Mouse (Mus musculus) liver, embryonic 14.5 days (tissue): ENCODE results near the gene Gpc1. TPM values are rescaled to one million over a fixed set of nuclear protein-coding genes. Genes with fewer than 3 reads are reported as not detected.

Experiments used
- ATAC-seq: fragments of 200-750 bp; cut with Nextera tagmentation; 2 replicates; pipeline ENCODE4 v1.8.0; 2017; ENCODE audit warnings: moderate number of reproducible peaks, mild to moderate bottlenecking, moderate library complexity; ENCODE audit not compliant: insufficient read depth
- DNase-seq, 3 experiments: peaks; one replicate each; pipeline ENCODE4 v3.0.0-alpha.2; 2012 to 2013; ENCODE audit warnings: low read depth in 3 of 3, low spot score in 3 of 3
- H3K27ac ChIP-seq: fragments of 300-500 bp; sonication (generic); 2 replicates; pipeline ENCODE4 v1.5.1; 2014; ENCODE audit warnings: moderate library complexity, mild to moderate bottlenecking, control low read depth, inconsistent platforms
- H3K27me3 ChIP-seq: fragments of 300-500 bp; sonication (generic); 2 replicates; pipeline ENCODE4 v1.6.1; 2014; ENCODE audit warnings: mild to moderate bottlenecking, low read length, moderate library complexity; ENCODE audit not compliant: control insufficient read depth, insufficient read depth
- H3K36me3 ChIP-seq: fragments of 300-500 bp; sonication (generic); replicated peaks from 2 replicates; pipeline ENCODE4 v1.6.1; 2014; ENCODE audit warnings: low read depth; ENCODE audit not compliant: control insufficient read depth, insufficient read depth
- H3K4me1 ChIP-seq, 2 experiments: fragments of 200-500 bp in 1 of 2; fragments of 300-500 bp in 1 of 2; sonication (generic) in 1 of 2; replicated peaks; 2 replicates each; pipeline ENCODE4 v1.6.1; 2012 to 2014; ENCODE audit warnings: antibody characterized with exemption in 1 of 2, inconsistent platforms in 1 of 2, low read length in 1 of 2; ENCODE audit not compliant: control insufficient read depth in 2 of 2, insufficient read depth in 2 of 2
- H3K4me2 ChIP-seq: fragments of 300-500 bp; sonication (generic); 2 replicates; pipeline ENCODE4 v1.6.1; 2014; ENCODE audit warnings: low read depth, mild to moderate bottlenecking, control low read depth, moderate library complexity
- H3K4me3 ChIP-seq, 2 experiments: fragments of 200-500 bp in 1 of 2; fragments of 300-500 bp in 1 of 2; sonication (generic) in 1 of 2; 2 replicates each; pipeline ENCODE4 v1.5.1; 2012 to 2014; ENCODE audit warnings: low read depth in 2 of 2, low read length in 2 of 2, mild to moderate bottlenecking in 2 of 2, control low read depth in 1 of 2, inconsistent platforms in 1 of 2, moderate library complexity in 1 of 2; ENCODE audit not compliant: insufficient read depth in 1 of 2
- H3K9ac ChIP-seq: fragments of 300-500 bp; sonication (generic); replicated peaks from 2 replicates; pipeline ENCODE4 v1.6.1; 2014; ENCODE audit warnings: mild to moderate bottlenecking, control low read depth, moderate library complexity
- H3K9me3 ChIP-seq: fragments of 300-500 bp; sonication (generic); 2 replicates; pipeline ENCODE4 v1.6.1; 2016; ENCODE audit warnings: low read length, mixed read lengths; ENCODE audit not compliant: control insufficient read depth
- CTCF ChIP-seq: IDR thresholded peaks from 2 replicates; pipeline ENCODE4 v1.5.1; 2016; ENCODE audit warnings: antibody characterized with exemption, low read depth, control low read depth
- EP300 ChIP-seq: IDR thresholded peaks from 2 replicates; pipeline ENCODE4 v1.6.1; 2016; ENCODE audit warnings: antibody characterized with exemption, low read depth
- WGBS: fragments of 180-500 bp; shearing (Covaris S2); extraction: QIAGEN DNeasy Blood & Tissue Kit; methylation state at CpG from one replicate; pipeline ENCODE4 v1.1.7; 2014; ENCODE audit not compliant: insufficient replicate concordance; 5-methylcytosine and 5-hydroxymethylcytosine counted together
- polyA plus RNA-seq, 2 experiments: library from polyadenylated mRNA; depleted of rRNA in 1 of 2; stranded (reverse) in 1 of 2; unstranded in 1 of 2; fragments of >200 nt; fragmentation: Nextera tagmentation in 1 of 2; extraction: Ambion mirVana in 1 of 2; gene quantifications; 2 replicates each; pipeline versions ENCODE4 v1.2.1 to v1.2.3; 2012 to 2014

The Gpc1 gene
- polyA plus RNA-seq, 2 experiments = 1.6 to 1.8 TPM

DNA sequence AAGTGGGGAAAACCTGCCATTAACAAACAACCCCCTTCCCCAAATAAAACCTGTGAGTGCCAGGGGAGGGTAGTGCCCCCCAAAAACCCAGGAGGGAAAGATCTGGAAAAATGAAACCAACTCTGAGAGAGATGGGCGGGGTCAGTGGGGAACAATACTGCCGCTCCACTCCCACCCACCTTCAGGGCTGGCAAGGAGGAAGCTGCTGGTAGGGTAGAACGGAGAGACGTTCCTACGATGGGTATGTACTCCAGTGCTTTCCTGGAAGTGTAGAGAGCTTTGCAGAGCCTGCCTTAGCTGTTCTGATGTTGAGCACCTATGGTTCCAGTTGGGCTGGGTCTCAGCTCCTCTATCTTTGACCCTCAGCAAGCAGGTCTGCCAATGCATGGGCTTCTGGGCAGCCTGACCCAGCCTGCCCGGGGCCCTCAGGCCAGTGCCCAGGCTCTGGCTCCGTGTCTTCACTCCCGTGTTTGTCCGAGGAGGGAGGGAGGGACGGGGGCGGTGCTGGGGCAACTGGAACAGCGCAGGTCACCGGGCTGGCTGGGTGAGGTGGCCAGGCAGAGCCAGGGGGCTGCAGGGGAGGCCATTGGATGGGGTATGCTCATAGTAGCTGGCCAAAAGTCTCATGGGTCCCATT lies 18.6 kb downstream of the Gpc1 start:
- Histone ChIP-seq H3K27ac (no peak overlapping the region), H3K36me3 (no peaks in the 10 kb centered on the region), H3K4me2 (no peak overlapping the region), H3K9ac (no peak overlapping the region), H3K27me3 (peaks cover 15% of the 10 kb centered on the region), H3K4me3 (no peak overlapping the region), H3K9me3 (no peaks in the 10 kb centered on the region), H3K4me1 (no peaks in the 10 kb centered on the region)
- TF ChIP-seq EP300 (no peak), CTCF (no peak)
- no peak for DNase-seq
- ATAC-seq = no peak
- 37% methylated on average over 13 of the region's 13 CpGs for WGBS

GRCm38 (mm10) chr1:92852450-92852849 lies 21.0 kb downstream of the Gpc1 start:
- no peaks in the 10 kb centered on the region for H3K36me3 ChIP-seq
- no peak overlapping the region for H3K9ac ChIP-seq
- H3K9me3 ChIP-seq = no peaks in the 10 kb centered on the region
- no peak for DNase-seq
- H3K4me3 ChIP-seq = no peak overlapping the region
- no peak for ATAC-seq
- TF ChIP-seq CTCF (no peak), EP300 (no peak)
- no peak overlapping the region for H3K4me2 ChIP-seq
- peaks cover 15% of the 10 kb centered on the region for H3K27me3 ChIP-seq
- 51% methylated on average over 2 of the region's 2 CpGs for WGBS
- H3K4me1 ChIP-seq = no peaks in the 10 kb centered on the region
- H3K27ac ChIP-seq = no peak overlapping the region

- no peaks in the 10 kb centered on the region for H3K4me1 ChIP-seq
- no peaks in the 10 kb centered on the region for H3K27me3 ChIP-seq
- no peaks in the 10 kb centered on the region for H3K9me3 ChIP-seq
- H3K9ac ChIP-seq = no peak overlapping the region
- H3K36me3 ChIP-seq = no peaks in the 10 kb centered on the region
- DNase-seq (no peak), ATAC-seq (no peak)
- H3K4me3 ChIP-seq = no peak overlapping the region
- TF ChIP-seq CTCF (no peak), EP300 (no peak)
- 60% methylated on average over 6 of the region's 6 CpGs for WGBS
- no peak overlapping the region for H3K27ac ChIP-seq
- no peak overlapping the region for H3K4me2 ChIP-seq
These were observed 30.1 kb downstream of the Gpc1 start for GRCm38 (mm10) chr1:92861503-92861902.

DNA sequence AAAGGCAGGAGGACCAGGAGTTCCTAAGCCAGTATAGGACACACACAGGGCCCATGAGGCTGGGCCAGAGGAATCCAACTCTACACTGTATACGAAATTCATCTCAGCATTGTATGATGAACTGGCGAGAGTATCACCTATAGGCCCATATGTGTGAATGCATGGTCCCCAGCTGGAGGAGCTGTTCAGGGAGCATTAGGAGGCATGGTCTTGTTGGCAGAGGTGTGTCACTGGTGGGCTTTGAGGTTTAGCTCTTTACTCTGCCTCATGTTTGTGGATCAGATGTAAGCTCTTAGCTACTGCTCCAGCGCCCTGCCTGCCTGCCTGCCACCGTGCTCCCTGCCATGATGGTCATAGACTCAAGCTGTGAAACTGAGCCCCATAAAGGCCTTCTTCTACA lies 31.8 kb downstream of the Gpc1 start:
- DNase-seq = no peak
- no peak overlapping the region for H3K4me2 ChIP-seq
- H3K36me3 ChIP-seq = no peaks in the 10 kb centered on the region
- no peak for ATAC-seq
- no peak overlapping the region for H3K27ac ChIP-seq
- H3K4me1 ChIP-seq = no peaks in the 10 kb centered on the region
- TF ChIP-seq EP300 (no peak), CTCF (no peak)
- no peak overlapping the region for H3K9ac ChIP-seq
- 59% methylated on average over 4 of the region's 4 CpGs for WGBS
- H3K4me3 ChIP-seq = no peak overlapping the region
- H3K9me3 ChIP-seq = no peaks in the 10 kb centered on the region
- H3K27me3 ChIP-seq = no peaks in the 10 kb centered on the region

GRCm38 (mm10) chr1:92866170-92866569 lies 34.7 kb downstream of the Gpc1 start:
- TF ChIP-seq CTCF (no peak), EP300 (no peak)
- Histone ChIP-seq H3K27me3 (no peaks in the 10 kb centered on the region), H3K4me1 (no peaks in the 10 kb centered on the region), H3K27ac (no peak overlapping the region), H3K4me3 (no peak overlapping the region), H3K4me2 (no peak overlapping the region), H3K36me3 (no peaks in the 10 kb centered on the region), H3K9ac (no peak overlapping the region), H3K9me3 (no peaks in the 10 kb centered on the region)
- 56% methylated on average over 2 of the region's 2 CpGs for WGBS
- no peak for ATAC-seq
- no peak for DNase-seq
